Mouse (Mus musculus) forebrain, embryonic 12.5 days (tissue): ENCODE results near the gene Eif2b5. TPM values are rescaled to one million over a fixed set of nuclear protein-coding genes. Genes with fewer than 3 reads are reported as not detected.
"Not testable (repeated sequence)": the region's sequence is repeated elsewhere in the genome, so short reads cannot be mapped to it uniquely, and the experiment has no call there.

Experiments
- ATAC-seq: fragments of 200-750 bp; cut with Nextera tagmentation; 2 replicates; pipeline ENCODE4 v1.8.0; 2017; ENCODE audit warnings: moderate TSS enrichment; ENCODE audit not compliant: low FRiP score
- H3K27ac ChIP-seq: fragments of 300-500 bp; sonication (generic); 2 replicates; pipeline ENCODE4 v1.5.1; 2016; ENCODE audit warnings: mild to moderate bottlenecking
- H3K27me3 ChIP-seq: fragments of 300-500 bp; sonication (generic); 2 replicates; pipeline ENCODE4 v1.6.1; 2016; ENCODE audit warnings: mild to moderate bottlenecking
- H3K36me3 ChIP-seq: fragments of 300-500 bp; sonication (generic); replicated peaks from 2 replicates; pipeline ENCODE4 v1.6.1; 2016; ENCODE audit warnings: mild to moderate bottlenecking
- H3K4me1 ChIP-seq: fragments of 300-500 bp; sonication (generic); 2 replicates; pipeline ENCODE4 v1.6.1; 2016
- H3K4me2 ChIP-seq: fragments of 300-500 bp; sonication (generic); 2 replicates; pipeline ENCODE4 v1.6.1; 2016; ENCODE audit warnings: mild to moderate bottlenecking, moderate library complexity
- H3K4me3 ChIP-seq: fragments of 300-500 bp; sonication (generic); replicated peaks from 2 replicates; pipeline ENCODE4 v1.5.1; 2016; ENCODE audit warnings: mild to moderate bottlenecking
- H3K9ac ChIP-seq: fragments of 300-500 bp; sonication (generic); 2 replicates; pipeline ENCODE4 v1.6.1; 2016; ENCODE audit warnings: mild to moderate bottlenecking
- H3K9me3 ChIP-seq: fragments of 300-500 bp; sonication (generic); 2 replicates; pipeline ENCODE4 v1.6.1; 2016
- WGBS: fragments of 180-500 bp; shearing (Covaris S2); methylation state at CpG from one replicate; pipeline ENCODE4 v1.1.7; 2016; 5-methylcytosine and 5-hydroxymethylcytosine counted together
- polyA plus RNA-seq: library from polyadenylated mRNA; unstranded; fragments of >200 nt; fragmentation: Nextera tagmentation; extraction: Ambion mirVana; gene quantifications from 2 replicates; pipeline ENCODE4 v1.2.1, GENCODE M21; 2016

Gene Eif2b5
- polyA plus RNA-seq, 1 experiment from 2014 or later = 125 TPM

DNA sequence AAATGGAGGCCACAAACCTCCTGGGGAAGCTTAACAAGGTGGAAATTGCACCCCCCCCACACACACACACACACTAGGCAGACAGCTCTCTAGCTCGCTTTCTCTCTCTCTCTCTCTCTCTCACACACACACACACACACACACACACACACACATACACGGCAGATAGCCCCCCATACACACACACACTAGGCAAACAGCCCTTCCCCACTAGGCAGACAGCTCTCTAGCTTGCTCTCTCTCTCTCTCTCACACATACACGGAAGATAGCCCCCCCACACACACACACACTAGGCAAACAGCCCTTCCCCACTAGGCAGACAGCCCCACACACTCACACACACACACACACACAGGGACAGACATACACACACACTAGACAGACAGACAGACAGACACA is 21.3 kb upstream of the Eif2b5 start:
- Histone ChIP-seq H3K27me3 (no peaks in the 10 kb centered on the region), H3K9me3 (no peaks in the 10 kb centered on the region), H3K4me1 (no peaks in the 10 kb centered on the region), H3K27ac (no peak overlapping the region), H3K36me3 (no peaks in the 10 kb centered on the region), H3K9ac (no peak overlapping the region), H3K4me2 (no peak overlapping the region), H3K4me3 (no peak overlapping the region)
- 65% methylated on average over 3 of the region's 3 CpGs for WGBS
- no peak for ATAC-seq

DNA sequence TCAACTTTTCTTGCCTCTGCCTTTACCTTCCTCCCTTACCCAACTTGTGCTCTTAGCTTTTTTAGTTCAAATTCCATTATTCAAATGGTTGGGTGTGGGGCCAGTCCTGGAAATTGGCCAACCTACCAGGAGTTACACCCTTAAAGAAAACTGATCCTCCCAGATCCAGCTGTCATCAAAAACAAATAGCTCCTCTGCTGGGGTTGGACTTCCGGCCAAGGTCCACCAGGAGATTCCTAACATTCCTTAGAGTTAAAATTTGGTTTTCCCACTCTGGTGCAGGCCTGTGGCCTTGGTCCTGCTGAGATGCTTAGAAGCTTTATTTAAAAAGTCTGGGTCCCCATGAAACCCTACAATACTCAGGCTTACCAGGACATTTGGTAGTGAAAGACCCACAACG is 20.1 kb upstream of the Eif2b5 start:
- no peak for ATAC-seq
- H3K27me3 ChIP-seq = no peaks in the 10 kb centered on the region
- 79% methylated on average over 2 of the region's 2 CpGs for WGBS

GRCm38 (mm10) chr16:20479026-20479760 is 19.4 kb upstream of the Eif2b5 start:
- H3K4me2 ChIP-seq, H3K9ac ChIP-seq, H3K27ac ChIP-seq, H3K9me3 ChIP-seq, H3K36me3 ChIP-seq, H3K4me3 ChIP-seq, H3K27me3 ChIP-seq, ATAC-seq, H3K4me1 ChIP-seq: not testable (repeated sequence)
- WGBS = 93% methylated on average over 12 of the region's 12 CpGs

More for the DNA sequence above, 20.1 kb upstream of the Eif2b5 start:
- Histone ChIP-seq H3K27ac (no peak overlapping the region), H3K36me3 (no peaks in the 10 kb centered on the region), H3K4me1 (no peaks in the 10 kb centered on the region), H3K4me2 (no peak overlapping the region), H3K9ac (no peak overlapping the region), H3K4me3 (no peak overlapping the region), H3K9me3 (no peaks in the 10 kb centered on the region)

DNA sequence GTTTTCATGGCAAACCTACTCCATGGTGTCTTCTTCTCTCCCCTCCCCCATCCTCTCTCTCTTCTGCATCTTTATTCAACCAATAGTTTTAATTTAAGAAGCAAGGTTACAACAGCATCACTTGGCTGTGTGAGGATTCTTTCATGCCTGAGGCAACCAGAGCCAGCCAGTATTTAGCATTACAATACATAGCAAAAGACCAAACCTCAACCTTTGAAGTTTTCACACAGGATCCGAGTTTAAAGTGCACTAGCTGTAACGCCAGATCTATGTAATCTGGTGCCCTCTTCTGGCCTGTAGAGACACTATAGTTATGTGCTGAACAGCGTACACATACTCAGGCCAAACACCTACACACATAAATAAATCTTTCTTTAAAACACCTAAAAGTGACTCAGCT is 18.5 kb upstream of the Eif2b5 start:
- H3K4me2 ChIP-seq = no peak overlapping the region
- H3K9ac ChIP-seq = no peak overlapping the region
- H3K27ac ChIP-seq = no peak overlapping the region
- no peaks in the 10 kb centered on the region for H3K36me3 ChIP-seq
- no peaks in the 10 kb centered on the region for H3K27me3 ChIP-seq
- 24% methylated on average over 3 of the region's 3 CpGs for WGBS
- H3K4me1 ChIP-seq = no peaks in the 10 kb centered on the region
- no peaks in the 10 kb centered on the region for H3K9me3 ChIP-seq
- no peak for ATAC-seq
- H3K4me3 ChIP-seq = no peak overlapping the region

- Histone ChIP-seq H3K9ac (no peak overlapping the region), H3K4me2 (no peak overlapping the region), H3K4me3 (no peak overlapping the region), H3K9me3 (no peaks in the 10 kb centered on the region), H3K27me3 (no peaks in the 10 kb centered on the region), H3K4me1 (no peaks in the 10 kb centered on the region), H3K27ac (no peak overlapping the region), H3K36me3 (no peaks in the 10 kb centered on the region)
- WGBS = 67% methylated on average over 2 of the region's 2 CpGs
- ATAC-seq = no peak
Measured at GRCm38 (mm10) chr16:20481746-20482145, 16.9 kb upstream of the Eif2b5 start.

- H3K4me3 ChIP-seq, H3K36me3 ChIP-seq, ATAC-seq, H3K4me2 ChIP-seq, H3K9ac ChIP-seq, H3K27me3 ChIP-seq, H3K9me3 ChIP-seq, H3K27ac ChIP-seq, H3K4me1 ChIP-seq: not testable (repeated sequence)
- WGBS = 94% methylated on average over 7 of the region's 7 CpGs
Measured at GRCm38 (mm10) chr16:20483716-20484115, 14.9 kb upstream of the Eif2b5 start.

GRCm38 (mm10) chr16:20485061-20485460 is 13.6 kb upstream of the Eif2b5 start:
- H3K9ac ChIP-seq = no peak overlapping the region
- H3K27ac ChIP-seq = no peak overlapping the region
- no peaks in the 10 kb centered on the region for H3K36me3 ChIP-seq
- no peaks in the 10 kb centered on the region for H3K4me1 ChIP-seq
- WGBS = 42% methylated on average over 4 of the region's 4 CpGs
- no peak for ATAC-seq
- no peak overlapping the region for H3K4me2 ChIP-seq
- no peaks in the 10 kb centered on the region for H3K9me3 ChIP-seq
- no peaks in the 10 kb centered on the region for H3K27me3 ChIP-seq
- H3K4me3 ChIP-seq = no peak overlapping the region

- Histone ChIP-seq H3K27me3 (no peaks in the 10 kb centered on the region), H3K9me3 (no peaks in the 10 kb centered on the region), H3K9ac (no peak overlapping the region), H3K4me3 (no peak overlapping the region), H3K36me3 (no peaks in the 10 kb centered on the region), H3K4me2 (no peak overlapping the region), H3K4me1 (no peaks in the 10 kb centered on the region), H3K27ac (no peak overlapping the region)
- 72% methylated on average over 3 of the region's 3 CpGs for WGBS
- no peak for ATAC-seq
Measured at GRCm38 (mm10) chr16:20486048-20486447, 12.6 kb upstream of the Eif2b5 start.

DNA sequence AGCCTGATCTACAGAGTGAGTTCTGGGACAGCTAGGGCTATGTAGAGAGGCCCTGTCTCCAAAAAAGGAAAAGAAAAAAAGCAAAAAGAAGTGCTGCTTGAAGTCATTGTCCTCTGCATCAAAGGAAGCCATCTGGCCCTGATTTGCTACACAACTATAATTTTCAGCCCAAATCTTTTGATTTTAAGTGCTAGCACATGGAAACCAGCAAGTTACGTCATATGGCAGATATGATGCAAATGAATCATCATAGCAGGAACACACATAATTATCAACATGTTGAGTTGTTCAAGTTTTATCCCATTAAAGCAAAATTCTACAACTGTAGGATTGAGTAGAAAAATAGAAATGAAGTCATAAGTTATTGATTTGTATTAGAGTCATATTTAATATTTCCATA is 10.5 kb upstream of the Eif2b5 start:
- 86% methylated on average over 1 of the region's 1 CpGs for WGBS
- no peak for ATAC-seq
- Histone ChIP-seq H3K4me1 (no peaks in the 10 kb centered on the region), H3K27ac (no peak overlapping the region), H3K9me3 (no peaks in the 10 kb centered on the region), H3K9ac (no peak overlapping the region), H3K27me3 (no peaks in the 10 kb centered on the region), H3K4me2 (no peak overlapping the region), H3K36me3 (no peaks in the 10 kb centered on the region), H3K4me3 (no peak overlapping the region)

- H3K4me3 ChIP-seq, H3K4me2 ChIP-seq, H3K4me1 ChIP-seq, H3K9me3 ChIP-seq, ATAC-seq, H3K27ac ChIP-seq, H3K9ac ChIP-seq, H3K36me3 ChIP-seq, H3K27me3 ChIP-seq: not testable (repeated sequence)
- WGBS = 90% methylated on average over 9 of the region's 9 CpGs
Measured at GRCm38 (mm10) chr16:20488751-20489150, 9.9 kb upstream of the Eif2b5 start.

- Histone ChIP-seq H3K4me3 (no peak overlapping the region), H3K9me3 (no peaks in the 10 kb centered on the region), H3K9ac (no peak overlapping the region), H3K4me2 (no peak overlapping the region), H3K4me1 (no peaks in the 10 kb centered on the region), H3K27me3 (no peaks in the 10 kb centered on the region), H3K36me3 (no peaks in the 10 kb centered on the region), H3K27ac (no peak overlapping the region)
- ATAC-seq = no peak
- WGBS = 79% methylated on average over 2 of the region's 2 CpGs
Measured at GRCm38 (mm10) chr16:20489233-20489632, 9.4 kb upstream of the Eif2b5 start.

GRCm38 (mm10) chr16:20490581-20490980 is 8.0 kb upstream of the Eif2b5 start:
- Histone ChIP-seq H3K27me3 (no peaks in the 10 kb centered on the region), H3K36me3 (no peaks in the 10 kb centered on the region), H3K9me3 (no peaks in the 10 kb centered on the region), H3K27ac (no peak overlapping the region), H3K4me3 (no peak overlapping the region), H3K9ac (no peak overlapping the region), H3K4me1 (no peaks in the 10 kb centered on the region), H3K4me2 (no peak overlapping the region)
- 66% methylated on average over 2 of the region's 2 CpGs for WGBS
- no peak for ATAC-seq

DNA sequence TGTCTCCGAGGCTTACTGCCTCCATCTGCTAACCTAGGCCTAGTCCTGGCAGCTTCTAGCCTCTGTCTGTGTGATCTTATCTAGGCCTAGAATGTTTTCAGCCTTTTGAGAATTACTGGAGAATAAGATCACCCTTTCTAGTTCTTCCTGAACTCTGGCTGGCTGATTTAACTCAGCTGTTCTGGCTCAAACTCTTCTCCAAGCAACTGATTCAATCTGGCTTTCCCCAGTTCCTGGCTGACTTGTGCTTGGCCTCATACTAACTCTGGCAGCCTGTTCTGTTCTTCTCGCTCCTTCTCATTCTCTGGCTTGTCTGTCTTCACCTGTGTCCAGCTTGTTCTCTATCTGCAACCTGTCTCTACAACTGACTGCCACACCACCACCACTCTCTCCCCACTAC is 7.3 kb upstream of the Eif2b5 start:
- Histone ChIP-seq H3K27me3 (peaks cover 7% of the 10 kb centered on the region), H3K9ac (no peak overlapping the region), H3K36me3 (no peaks in the 10 kb centered on the region), H3K4me3 (no peak overlapping the region), H3K9me3 (no peaks in the 10 kb centered on the region), H3K27ac (no peak overlapping the region), H3K4me1 (no peaks in the 10 kb centered on the region), H3K4me2 (no peak overlapping the region)
- no peak for ATAC-seq
- 89% methylated on average over 2 of the region's 2 CpGs for WGBS
